Mouse (Mus musculus): Measurements from ENCODE around the gene Mpig6b. TPM values are rescaled to one million over a fixed set of nuclear protein-coding genes. Genes with fewer than 3 reads are reported as not detected.
A peak's percentile ranks its signal among the peaks of the same experiment; 100 is the strongest.

Gene Mpig6b
- polyA plus RNA-seq, 1 experiment from 2014 or later: 1.1 TPM

DNA sequence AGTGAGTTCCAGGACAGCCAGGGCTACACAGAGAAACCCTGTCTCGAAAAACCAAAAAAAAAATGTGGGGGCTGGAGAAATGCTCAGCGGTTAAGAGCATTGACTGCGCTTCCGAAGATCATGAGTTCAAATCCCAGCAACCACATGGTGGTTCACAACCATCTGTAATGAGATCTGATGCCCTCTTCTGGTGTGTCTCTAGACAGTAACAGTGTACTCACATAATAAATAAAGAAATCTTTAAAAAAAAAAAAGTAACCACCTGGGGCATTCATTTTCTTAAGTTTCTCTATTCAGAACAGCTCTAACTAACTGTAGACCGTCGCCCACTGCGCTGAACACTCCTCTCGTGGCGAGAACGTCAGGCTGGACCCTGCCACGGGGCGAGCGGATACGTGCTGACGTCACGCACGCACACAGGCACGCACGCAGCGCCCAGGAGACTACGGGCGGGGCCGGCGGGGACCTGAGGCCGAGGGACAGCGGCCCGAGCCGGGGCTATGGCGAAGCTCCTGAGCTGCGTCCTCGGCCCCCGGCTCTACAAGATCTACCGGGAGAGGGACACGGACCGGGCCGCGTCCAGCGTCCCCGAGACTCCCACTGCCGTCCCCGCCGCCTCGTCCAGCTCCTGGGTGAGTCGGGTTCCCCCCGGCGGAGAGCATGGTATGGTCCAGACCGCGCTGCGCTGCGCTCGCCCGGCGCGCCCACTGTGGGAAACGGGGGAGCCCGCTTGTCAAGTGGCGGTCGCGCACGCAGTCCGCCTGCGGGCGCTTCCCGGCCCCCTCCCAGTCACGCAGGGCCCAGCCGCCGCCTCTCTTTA is 23.1 kb upstream of the Mpig6b start, which contains the start of gene Abhd16a:
Gene Abhd16a (plus strand): TSS at position 439 of the 820 bp plus-strand sequence.
- WGBS: 2% methylated on average over 67 of the region's 67 CpGs
- peaks cover 8% of the 10 kb centered on the region for H3K4me1 ChIP-seq (replicated peaks; ENCODE audit: control insufficient read depth, insufficient read depth, low read length)
- H3K27me3 ChIP-seq (ENCODE audit: control insufficient read depth, insufficient read depth, low read depth, low read length): no peaks in the 10 kb centered on the region
- peak; percentile 99 for ATAC-seq (ENCODE audit: low read depth)
- peak within 1 kb of the TSS; percentile 97 for H3K27ac ChIP-seq (ENCODE audit: low read length)
- peaks cover 15% of the 10 kb centered on the region for H3K36me3 ChIP-seq (ENCODE audit: control insufficient read depth, insufficient read depth, low read length)
- H3K9ac ChIP-seq (ENCODE audit: low read length): peak within 1 kb of the TSS; percentile 96
- H3K9me3 ChIP-seq (ENCODE audit: control insufficient read depth, low read length): no peaks in the 10 kb centered on the region
- H3K4me2 ChIP-seq (ENCODE audit: low read depth, low read length): peak within 1 kb of the TSS; percentile 55
- peak within 1 kb of the TSS; percentile 74 for H3K4me3 ChIP-seq (ENCODE audit: low read length)

DNA sequence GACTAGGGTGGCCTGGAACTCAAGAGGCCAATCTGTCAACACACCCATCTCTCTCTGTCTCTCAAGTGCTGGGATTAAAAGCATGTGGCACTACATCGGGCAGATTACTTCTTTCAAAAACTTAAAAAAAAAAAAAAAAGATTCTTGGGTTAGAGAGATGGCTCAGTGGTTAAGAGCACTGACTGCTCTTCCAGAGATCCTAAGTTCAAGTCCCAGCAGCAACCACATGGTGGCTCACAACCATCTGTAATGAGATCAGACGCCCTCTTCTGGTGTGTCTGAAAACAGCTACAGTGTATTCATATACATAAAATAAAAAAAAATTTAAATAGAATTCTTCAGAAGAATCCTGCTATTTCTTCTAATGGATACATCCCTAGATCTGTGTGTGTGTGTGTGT is 22.2 kb upstream of the Mpig6b start:
- H3K36me3 ChIP-seq (ENCODE audit: control insufficient read depth, insufficient read depth, low read length): peaks cover 13% of the 10 kb centered on the region
- no peak overlapping the region for H3K4me3 ChIP-seq (ENCODE audit: low read length)
- no peak overlapping the region for H3K27ac ChIP-seq (ENCODE audit: low read length)
- H3K9me3 ChIP-seq (ENCODE audit: control insufficient read depth, low read length): no peaks in the 10 kb centered on the region
- ATAC-seq (ENCODE audit: low read depth): no peak
- H3K27me3 ChIP-seq (ENCODE audit: control insufficient read depth, insufficient read depth, low read depth, low read length): no peaks in the 10 kb centered on the region
- WGBS: 25% methylated on average over 2 of the region's 2 CpGs
- no peak overlapping the region for H3K9ac ChIP-seq (ENCODE audit: low read length)
- peaks cover 8% of the 10 kb centered on the region for H3K4me1 ChIP-seq (replicated peaks; ENCODE audit: control insufficient read depth, insufficient read depth, low read length)
- no peak overlapping the region for H3K4me2 ChIP-seq (ENCODE audit: low read depth, low read length)

DNA sequence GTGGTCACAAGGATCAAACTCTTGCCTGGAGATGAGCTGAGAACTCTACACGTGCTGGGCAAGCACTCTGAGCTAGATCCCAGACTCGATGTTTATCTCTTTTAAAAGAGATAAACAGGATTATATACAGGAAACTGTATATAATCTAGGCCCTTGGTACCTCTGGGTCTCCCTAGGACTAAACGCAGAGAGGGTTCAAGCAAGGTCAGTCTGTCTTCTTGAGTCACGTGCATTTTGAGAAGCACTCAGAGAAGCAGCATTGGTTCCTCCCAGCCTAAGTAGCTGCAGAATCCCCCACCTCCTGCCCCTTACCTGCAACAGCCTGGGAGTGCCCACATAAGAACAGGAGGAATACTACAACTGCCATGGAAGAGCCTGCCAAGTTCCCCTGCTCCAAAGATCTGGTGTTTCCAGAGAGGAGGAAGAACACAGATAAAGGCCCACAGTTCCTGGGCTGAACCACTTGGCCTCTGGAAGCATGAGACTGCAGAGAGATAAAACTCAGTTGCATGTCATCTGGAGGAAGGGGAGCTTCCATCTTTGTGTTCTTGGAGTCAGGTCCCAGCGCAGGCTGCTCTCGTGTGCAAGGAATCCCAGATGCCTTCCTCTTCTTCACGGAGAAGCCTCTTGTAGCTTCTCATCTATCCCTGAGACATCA is 19.4 kb upstream of the Mpig6b start, which contains the start of gene Ly6g6f:
Gene Ly6g6f (minus strand): TSS at position 403 of the 658 bp plus-strand sequence.
- WGBS: 65% methylated on average over 7 of the region's 7 CpGs
- Histone ChIP-seq H3K9me3 (ENCODE audit: control insufficient read depth, low read length) (no peaks in the 10 kb centered on the region), H3K36me3 (ENCODE audit: control insufficient read depth, insufficient read depth, low read length) (no peaks in the 10 kb centered on the region), H3K9ac (ENCODE audit: low read length) (no peak within 1 kb of the TSS), H3K4me3 (ENCODE audit: low read length) (no peak within 1 kb of the TSS), H3K4me1 (replicated peaks; ENCODE audit: control insufficient read depth, insufficient read depth, low read length) (peaks cover 5% of the 10 kb centered on the region), H3K27ac (ENCODE audit: low read length) (no peak within 1 kb of the TSS), H3K4me2 (ENCODE audit: low read depth, low read length) (no peak within 1 kb of the TSS), H3K27me3 (ENCODE audit: control insufficient read depth, insufficient read depth, low read depth, low read length) (no peaks in the 10 kb centered on the region)
- ATAC-seq (ENCODE audit: low read depth): no peak

DNA sequence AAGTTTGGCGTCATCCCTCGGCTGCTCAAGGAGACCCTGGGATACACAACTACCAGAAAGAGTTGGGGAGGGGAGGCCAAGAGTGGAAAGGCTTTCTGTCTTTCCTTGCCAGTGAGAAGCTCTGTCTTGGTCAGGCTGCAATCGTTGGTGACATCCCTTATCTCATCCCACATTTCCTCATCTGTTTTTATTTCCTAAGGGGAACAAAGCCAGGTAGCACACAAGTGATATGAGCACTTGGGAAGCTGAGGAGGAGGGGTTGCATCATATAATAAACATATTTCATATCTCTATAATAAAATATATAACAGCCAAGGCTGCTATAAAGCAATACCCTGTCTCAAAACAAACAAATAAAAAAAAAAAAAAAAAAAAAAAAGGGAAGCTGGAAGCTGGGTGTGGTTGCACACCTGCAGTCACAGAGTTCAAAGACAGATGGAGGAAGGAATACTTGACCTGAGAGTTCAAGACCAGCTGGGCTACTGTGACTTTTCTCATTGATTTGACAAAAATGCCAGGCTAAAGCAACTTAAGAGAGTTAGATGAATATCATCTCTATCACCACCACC is 18.0 kb upstream of the Mpig6b start:
- no peak for ATAC-seq (ENCODE audit: low read depth)
- no peak overlapping the region for H3K4me2 ChIP-seq (ENCODE audit: low read depth, low read length)
- no peak overlapping the region for H3K27ac ChIP-seq (ENCODE audit: low read length)
- H3K9ac ChIP-seq (ENCODE audit: low read length): no peak overlapping the region
- H3K4me3 ChIP-seq (ENCODE audit: low read length): no peak overlapping the region
- H3K36me3 ChIP-seq (ENCODE audit: control insufficient read depth, insufficient read depth, low read length): no peaks in the 10 kb centered on the region
- no peaks in the 10 kb centered on the region for H3K9me3 ChIP-seq (ENCODE audit: control insufficient read depth, low read length)
- H3K4me1 ChIP-seq (replicated peaks; ENCODE audit: control insufficient read depth, insufficient read depth, low read length): no peaks in the 10 kb centered on the region
- H3K27me3 ChIP-seq (ENCODE audit: control insufficient read depth, insufficient read depth, low read depth, low read length): no peaks in the 10 kb centered on the region
- 64% methylated on average over 3 of the region's 3 CpGs for WGBS

DNA sequence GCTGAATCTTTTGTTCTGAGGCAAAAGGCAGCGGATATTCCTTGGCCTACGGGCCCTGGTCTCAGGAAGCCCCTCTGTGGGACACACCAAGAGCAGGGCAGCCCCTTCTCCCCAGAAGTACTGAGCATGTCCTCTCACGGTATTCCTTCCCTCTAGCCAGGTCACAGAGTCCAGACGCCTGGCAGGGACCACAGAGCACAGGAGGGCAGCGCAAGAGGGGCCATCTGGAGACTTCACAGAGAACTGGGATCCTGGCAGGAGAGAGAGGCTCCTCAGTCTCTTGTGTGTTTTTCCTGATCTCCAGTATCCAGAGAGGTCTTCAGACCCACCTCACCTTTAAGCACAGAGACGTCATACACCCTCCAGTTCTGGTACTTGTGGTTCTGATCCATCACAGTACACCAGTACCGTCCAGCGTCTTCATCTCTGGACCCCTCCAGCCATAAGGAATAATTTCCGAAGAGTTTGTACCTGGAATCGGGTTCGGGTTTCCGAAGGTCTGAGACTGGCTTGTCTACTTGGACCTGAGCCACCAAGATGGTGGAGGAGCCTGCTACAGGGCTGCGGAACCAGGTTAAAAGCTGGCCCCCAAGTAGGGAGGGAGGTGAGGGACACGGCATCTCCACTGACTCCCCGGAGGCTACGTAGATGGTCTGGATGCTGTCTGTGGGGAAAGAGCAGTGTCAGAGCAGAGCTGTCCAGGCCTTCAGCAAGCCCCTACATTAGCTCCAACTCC is 17.0 kb upstream of the Mpig6b start:
- Histone ChIP-seq H3K27me3 (ENCODE audit: control insufficient read depth, insufficient read depth, low read depth, low read length) (peaks cover 2% of the 10 kb centered on the region; the same call in 1 of the 2 replicates), H3K4me2 (ENCODE audit: low read depth, low read length) (no peak overlapping the region), H3K9me3 (ENCODE audit: control insufficient read depth, low read length) (no peaks in the 10 kb centered on the region), H3K9ac (ENCODE audit: low read length) (no peak overlapping the region), H3K4me3 (ENCODE audit: low read length) (no peak overlapping the region), H3K36me3 (ENCODE audit: control insufficient read depth, insufficient read depth, low read length) (no peaks in the 10 kb centered on the region), H3K4me1 (replicated peaks; ENCODE audit: control insufficient read depth, insufficient read depth, low read length) (0 out of 2 replicates have a peak, but pooled peaks cover 2% of the 10 kb centered on the region), H3K27ac (ENCODE audit: low read length) (no peak overlapping the region)
- no peak for ATAC-seq (ENCODE audit: low read depth)
- WGBS: 82% methylated on average over 16 of the region's 16 CpGs

DNA sequence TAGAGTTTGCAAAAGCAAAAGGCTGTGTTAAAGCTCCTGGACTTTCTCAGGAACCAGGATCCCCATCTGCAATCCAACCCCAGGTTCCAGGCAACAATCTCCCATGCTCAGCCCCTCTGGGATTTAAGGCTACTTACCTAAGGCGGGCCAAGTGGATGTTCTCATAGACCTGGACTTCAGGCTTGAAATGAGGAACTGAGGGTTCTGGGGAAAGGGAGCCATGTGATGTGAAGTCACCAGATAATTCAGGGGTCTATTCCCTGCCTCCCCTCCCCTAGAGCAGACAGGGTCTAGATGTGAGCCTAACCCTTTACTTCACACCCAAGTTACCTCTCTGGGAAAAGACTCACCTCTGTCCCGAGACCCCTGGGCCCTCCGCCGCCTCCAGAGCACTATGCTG is 14.7 kb upstream of the Mpig6b start:
- Histone ChIP-seq H3K36me3 (ENCODE audit: control insufficient read depth, insufficient read depth, low read length) (no peaks in the 10 kb centered on the region), H3K9ac (ENCODE audit: low read length) (no peak overlapping the region), H3K27ac (ENCODE audit: low read length) (no peak overlapping the region), H3K9me3 (ENCODE audit: control insufficient read depth, low read length) (no peaks in the 10 kb centered on the region), H3K27me3 (ENCODE audit: control insufficient read depth, insufficient read depth, low read depth, low read length) (peaks cover 2% of the 10 kb centered on the region; the same call in 1 of the 2 replicates), H3K4me1 (replicated peaks; ENCODE audit: control insufficient read depth, insufficient read depth, low read length) (peaks cover 7% of the 10 kb centered on the region; the same call in 1 of the 2 replicates), H3K4me2 (ENCODE audit: low read depth, low read length) (no peak overlapping the region), H3K4me3 (ENCODE audit: low read length) (no peak overlapping the region)
- 81% methylated on average over 4 of the region's 4 CpGs for WGBS
- no peak for ATAC-seq (ENCODE audit: low read depth)

DNA sequence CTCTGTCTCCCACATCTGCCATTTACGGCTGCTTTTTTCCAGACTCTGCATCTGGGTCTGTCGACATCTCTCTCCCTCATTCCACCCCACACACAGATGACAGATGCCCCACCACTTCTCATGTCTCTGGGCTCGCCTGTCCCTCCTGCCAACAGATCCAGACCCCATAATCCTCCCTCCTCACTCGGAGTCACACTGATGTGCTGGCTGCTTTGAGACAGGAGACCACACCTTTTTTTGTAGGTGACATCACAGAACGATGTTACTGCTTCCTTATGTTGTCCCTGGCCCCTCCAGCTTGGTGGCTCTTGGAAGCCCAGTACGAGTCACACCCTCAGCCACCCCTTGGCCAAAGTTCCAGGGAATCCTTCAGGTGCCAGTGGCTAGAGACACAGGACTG is 14.3 kb upstream of the Mpig6b start:
- no peak overlapping the region for H3K9ac ChIP-seq (ENCODE audit: low read length)
- 50% methylated on average over 6 of the region's 6 CpGs for WGBS
- ATAC-seq (ENCODE audit: low read depth): no peak

DNA sequence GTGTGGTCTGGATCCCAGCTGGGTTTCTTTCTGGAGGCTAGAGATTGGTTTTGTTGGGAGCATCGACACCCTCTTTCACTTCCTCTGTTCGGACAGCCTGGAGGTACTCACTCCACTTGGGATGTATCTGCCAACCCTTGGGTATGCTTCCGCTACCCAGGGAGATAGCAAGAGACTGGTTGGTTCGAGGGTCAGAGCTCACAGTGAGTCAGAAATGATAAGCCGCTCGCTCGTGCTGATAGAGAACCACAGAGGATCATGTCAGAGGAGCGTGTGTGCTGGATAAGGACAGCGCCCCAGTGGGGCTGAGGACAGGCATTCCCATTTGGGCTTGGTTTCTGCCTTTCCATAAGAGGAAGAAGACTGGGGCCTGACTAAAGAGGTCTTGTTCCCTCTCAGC is 13.8 kb upstream of the Mpig6b start:
- WGBS: 29% methylated on average over 9 of the region's 9 CpGs
- Histone ChIP-seq H3K4me2 (ENCODE audit: low read depth, low read length) (no peak overlapping the region), H3K27ac (ENCODE audit: low read length) (no peak overlapping the region), H3K36me3 (ENCODE audit: control insufficient read depth, insufficient read depth, low read length) (no peaks in the 10 kb centered on the region), H3K9me3 (ENCODE audit: control insufficient read depth, low read length) (no peaks in the 10 kb centered on the region), H3K4me3 (ENCODE audit: low read length) (no peak overlapping the region), H3K4me1 (replicated peaks; ENCODE audit: control insufficient read depth, insufficient read depth, low read length) (peaks cover 7% of the 10 kb centered on the region; the same call in 1 of the 2 replicates), H3K27me3 (ENCODE audit: control insufficient read depth, insufficient read depth, low read depth, low read length) (peaks cover 2% of the 10 kb centered on the region; the same call in 1 of the 2 replicates), H3K9ac (ENCODE audit: low read length) (no peak overlapping the region)
- ATAC-seq (ENCODE audit: low read depth): no peak

More for the DNA sequence above, 14.3 kb upstream of the Mpig6b start:
- Histone ChIP-seq H3K9me3 (ENCODE audit: control insufficient read depth, low read length) (no peaks in the 10 kb centered on the region), H3K27me3 (ENCODE audit: control insufficient read depth, insufficient read depth, low read depth, low read length) (peaks cover 2% of the 10 kb centered on the region; the same call in 1 of the 2 replicates), H3K4me1 (replicated peaks; ENCODE audit: control insufficient read depth, insufficient read depth, low read length) (peaks cover 7% of the 10 kb centered on the region; the same call in 1 of the 2 replicates), H3K4me2 (ENCODE audit: low read depth, low read length) (no peak overlapping the region), H3K4me3 (ENCODE audit: low read length) (no peak overlapping the region), H3K27ac (ENCODE audit: low read length) (no peak overlapping the region), H3K36me3 (ENCODE audit: control insufficient read depth, insufficient read depth, low read length) (no peaks in the 10 kb centered on the region)

Measured in lung, embryonic 16.5 days (tissue).